Mouse (Mus musculus) thymus, adult 18-20 months (tissue): ENCODE measurements at regions not wholly inside any gene's neighbourhood (a gene's known extent, or its start where the extent isn't known, plus 50 kb on each side); places are given as distances from the start of the nearest gene placed in this dataset.

Experiments used
- DNase-seq, 2 experiments: peaks; one replicate each; pipeline ENCODE4 v3.0.0; 2022; ENCODE audit warnings: mixed read lengths in 2 of 2

DNA sequence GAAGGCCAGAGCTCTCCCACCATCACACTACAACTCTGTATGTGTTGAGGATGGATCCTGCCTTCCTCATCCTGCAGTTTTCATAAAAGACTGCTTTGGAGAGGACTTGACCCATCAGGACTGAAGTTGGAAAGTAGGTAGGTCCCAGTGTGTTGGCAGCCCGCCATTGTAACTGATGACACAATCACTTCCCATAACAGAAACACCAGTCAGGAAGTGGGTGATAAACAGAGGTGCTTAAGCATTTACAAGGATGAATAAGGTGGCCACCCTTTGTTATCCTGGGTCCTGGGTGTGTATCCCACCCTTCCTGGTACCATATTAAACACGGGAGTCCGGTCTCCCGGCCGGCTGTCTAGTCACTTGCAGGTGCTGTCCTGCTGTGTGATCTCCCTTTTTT lies 118.3 kb downstream of the Snx10 start:
- no peak for DNase-seq

DNA sequence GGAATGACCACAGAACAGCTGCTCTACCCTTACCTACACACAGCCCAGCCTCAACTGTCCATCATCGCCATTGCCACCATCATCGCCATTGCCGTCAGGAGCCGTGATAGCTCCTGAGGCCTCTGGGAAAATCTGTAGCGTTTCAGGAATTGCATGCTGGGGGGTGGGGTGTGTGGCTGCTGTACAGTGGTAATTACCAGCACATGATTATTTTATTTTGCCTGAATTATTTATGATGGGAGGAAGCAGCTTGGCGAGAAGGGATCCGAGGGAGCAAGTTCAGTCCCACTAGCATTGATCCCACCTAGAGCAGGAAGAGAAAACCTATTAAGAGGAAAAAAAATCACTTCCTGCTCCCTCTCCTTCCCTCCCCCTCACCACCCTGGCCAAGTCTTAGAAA lies 125.1 kb downstream of the Snx10 start:
- no peak for DNase-seq

DNA sequence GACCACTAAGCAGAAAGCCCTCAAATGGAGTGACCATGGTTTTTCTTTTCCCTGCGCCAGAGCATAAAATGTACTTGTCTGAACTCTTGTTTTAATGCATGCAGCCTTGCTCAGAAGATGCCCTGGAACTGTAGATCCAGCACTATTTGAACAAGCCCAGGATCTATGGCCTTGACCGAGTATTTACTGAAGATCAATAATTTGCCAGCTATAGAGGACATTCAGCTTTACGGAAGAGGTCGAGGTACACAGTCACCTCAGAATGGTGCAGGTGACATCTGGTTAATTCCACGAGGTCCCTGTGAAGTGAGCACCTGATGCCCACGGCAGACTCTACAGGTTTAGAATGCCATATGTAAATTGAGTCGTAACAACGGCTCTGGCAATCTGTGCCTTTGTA lies 130.1 kb downstream of the Snx10 start:
- DNase-seq, result no peak

DNA sequence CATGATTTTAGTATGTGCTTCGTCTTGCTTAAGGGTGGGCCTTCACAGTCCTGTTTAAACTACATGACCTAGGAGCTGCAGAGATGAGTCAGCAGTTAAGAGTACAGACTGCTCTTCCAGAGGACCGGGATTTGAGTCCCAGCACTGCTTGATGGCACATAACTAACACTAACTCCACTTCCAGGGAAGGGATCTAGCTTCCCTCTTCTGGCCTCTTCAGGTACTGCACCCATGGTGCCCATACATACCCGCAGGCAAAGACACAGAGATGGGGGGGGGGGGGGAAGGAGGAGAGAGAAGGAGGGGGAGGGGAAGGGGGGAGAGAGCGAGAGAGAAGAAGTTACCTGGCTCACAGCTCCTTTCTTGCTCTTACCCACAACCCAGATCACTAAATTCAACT lies 131.3 kb downstream of the Snx10 start:
- no peak for DNase-seq

DNA sequence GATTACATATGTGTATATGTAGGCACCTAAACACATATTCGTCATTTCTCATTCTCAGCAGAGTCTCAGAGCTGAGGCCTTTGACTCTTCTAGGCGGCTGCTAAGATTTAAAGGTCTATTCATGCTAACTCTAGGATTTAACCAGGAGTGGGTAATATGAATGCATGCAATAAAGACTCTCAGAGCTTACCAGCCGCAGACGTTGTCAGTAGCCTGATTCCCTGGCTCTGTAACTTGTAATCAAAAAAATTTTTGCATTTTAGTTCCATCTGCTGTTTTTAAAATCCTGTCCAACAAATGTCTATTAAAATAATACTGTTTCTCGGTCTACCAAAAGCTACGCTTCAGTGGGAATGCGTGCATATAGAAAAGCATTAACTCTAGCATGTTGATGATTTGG lies 132.4 kb downstream of the Snx10 start:
- no peak for DNase-seq

DNA sequence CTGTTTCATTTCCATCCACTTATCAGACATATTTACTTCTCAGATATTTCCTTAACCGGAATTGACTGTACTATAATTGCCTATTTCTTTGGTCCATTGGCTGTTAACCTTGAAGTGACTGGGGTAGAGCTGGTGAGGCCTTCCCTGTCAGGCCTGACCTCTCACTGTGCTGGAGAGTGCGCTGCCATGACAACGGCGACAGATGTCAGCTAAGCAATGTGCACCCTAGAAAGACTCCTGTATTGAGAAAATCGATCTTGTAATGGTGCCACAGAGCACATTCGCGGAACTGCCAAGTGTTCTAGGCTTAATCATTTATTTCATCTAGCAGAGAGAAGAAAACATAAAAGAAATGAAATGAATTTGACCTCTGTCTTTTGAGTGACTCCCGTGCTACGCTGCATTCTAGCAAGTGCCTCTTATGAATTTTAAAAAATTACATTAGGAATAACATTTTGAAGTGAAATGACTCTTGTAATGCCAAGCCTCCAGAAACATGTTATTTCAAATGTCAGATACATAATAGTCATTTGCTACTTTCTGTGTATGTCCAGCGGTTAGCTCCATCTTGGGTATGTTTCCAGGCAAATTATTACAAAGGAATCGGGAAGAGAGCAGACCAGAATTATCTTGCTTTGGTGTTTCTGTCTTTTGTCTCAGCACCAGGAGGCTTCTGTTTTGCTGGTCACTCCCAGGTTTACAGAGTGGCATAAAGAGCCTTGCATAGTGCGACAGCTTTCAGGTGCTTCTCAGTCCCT lies 133.4 kb downstream of the Snx10 start:
- DNase-seq, result no peak

DNA sequence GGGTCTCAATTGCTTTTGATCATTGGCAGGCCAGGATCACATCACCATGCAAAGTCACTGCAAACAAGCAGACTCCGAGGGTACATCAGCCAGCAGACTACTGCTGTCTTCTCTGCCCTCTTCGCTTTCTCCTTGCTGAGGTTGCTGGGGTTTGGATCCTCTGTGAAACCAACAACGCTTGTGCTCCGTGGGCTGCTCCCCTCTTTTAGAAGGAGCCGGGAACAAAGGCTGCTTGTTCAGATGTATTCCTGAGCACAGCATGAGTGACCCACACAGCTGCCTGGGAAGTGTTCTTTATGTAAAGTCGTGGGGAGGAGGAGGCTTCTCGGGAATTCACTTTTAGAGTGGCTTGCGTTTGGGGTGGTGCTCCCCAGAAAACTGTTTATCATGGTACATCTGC lies 134.7 kb downstream of the Snx10 start:
- no peak for DNase-seq

DNA sequence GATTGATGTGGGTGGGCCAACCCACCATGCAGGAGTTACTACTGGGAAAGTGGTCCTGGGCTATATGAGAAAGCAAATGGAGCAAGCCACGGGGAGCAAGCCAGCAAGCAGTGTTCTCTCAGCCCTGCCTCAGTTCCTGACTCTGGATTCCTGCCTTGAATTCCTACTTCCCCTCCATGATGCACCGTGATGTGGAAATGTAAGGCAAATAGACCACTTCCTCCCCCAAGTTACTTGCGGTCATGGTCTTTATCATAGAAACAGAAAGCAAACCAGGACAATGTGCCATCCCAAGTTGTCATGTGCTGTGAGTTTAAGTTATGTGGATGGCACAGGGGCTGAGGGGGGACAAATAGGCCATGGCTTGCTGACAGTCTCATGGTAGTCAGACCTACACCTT lies 139.5 kb downstream of the Snx10 start:
- DNase-seq, result no peak

DNA sequence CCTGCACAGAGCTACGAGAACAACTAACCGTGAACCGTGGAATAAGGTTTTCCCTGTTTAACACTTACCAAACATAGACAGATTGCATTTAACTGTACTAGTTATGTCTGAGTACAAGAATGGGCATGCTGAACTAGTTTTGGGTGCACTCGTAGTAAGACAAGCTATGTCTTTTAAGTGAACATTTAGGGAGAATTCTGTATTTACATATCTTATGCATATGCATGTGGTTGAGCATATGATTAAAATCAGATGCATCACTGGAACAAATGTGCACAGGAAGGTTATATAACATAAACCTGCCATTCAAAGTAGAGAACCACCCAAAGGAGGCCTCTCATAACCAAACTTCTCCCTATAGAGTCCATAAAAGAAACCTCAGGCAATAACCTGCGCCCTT lies 140.3 kb downstream of the Snx10 start:
- no peak for DNase-seq

DNA sequence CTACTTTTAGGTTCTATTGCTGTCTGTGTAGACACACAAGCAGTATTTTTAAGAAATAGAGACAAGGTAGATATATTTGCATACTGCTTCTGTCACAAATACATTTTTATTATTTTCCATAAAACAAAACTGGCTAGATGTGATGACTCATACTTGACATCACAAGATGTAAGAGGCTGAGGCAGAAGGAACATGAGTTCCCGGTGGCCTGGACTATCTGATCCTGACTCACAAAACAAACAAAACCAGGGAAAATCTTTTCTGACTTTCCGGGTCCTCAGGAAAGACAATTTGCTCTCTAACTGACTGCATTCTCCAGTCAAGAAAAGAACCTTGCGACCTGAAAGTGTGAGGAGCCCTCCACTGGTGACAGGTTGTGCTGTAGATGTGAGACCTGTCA lies 143.3 kb downstream of the Snx10 start:
- DNase-seq, result no peak

DNA sequence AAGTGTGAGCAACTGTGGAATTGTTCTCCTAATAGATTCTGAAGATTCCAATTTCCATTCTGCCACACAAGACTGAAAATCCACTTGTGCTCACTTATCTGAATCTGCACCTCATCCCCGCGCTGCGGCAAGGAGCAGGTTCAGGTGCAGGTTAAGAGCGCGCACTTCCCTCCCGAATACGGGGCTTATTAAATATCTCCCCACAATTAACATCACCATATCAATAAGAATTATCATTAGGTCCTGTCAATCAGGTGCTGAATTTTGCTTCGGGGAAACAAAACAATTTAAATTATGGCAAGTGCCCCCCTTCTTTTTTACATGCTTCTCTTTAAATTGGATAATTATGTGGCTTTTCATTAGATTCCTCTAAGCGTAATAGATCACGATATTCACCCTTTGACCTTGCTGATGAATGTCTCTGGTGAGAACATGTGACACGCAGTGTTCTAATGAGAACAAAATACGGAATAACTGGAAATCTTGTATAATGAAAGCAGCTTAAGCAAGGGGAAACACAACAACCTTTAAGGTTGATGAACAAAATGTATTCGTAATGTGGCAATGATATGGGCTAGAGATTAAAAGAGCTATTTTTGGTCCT lies 151.7 kb downstream of the Snx10 start:
- no peak for DNase-seq

DNA sequence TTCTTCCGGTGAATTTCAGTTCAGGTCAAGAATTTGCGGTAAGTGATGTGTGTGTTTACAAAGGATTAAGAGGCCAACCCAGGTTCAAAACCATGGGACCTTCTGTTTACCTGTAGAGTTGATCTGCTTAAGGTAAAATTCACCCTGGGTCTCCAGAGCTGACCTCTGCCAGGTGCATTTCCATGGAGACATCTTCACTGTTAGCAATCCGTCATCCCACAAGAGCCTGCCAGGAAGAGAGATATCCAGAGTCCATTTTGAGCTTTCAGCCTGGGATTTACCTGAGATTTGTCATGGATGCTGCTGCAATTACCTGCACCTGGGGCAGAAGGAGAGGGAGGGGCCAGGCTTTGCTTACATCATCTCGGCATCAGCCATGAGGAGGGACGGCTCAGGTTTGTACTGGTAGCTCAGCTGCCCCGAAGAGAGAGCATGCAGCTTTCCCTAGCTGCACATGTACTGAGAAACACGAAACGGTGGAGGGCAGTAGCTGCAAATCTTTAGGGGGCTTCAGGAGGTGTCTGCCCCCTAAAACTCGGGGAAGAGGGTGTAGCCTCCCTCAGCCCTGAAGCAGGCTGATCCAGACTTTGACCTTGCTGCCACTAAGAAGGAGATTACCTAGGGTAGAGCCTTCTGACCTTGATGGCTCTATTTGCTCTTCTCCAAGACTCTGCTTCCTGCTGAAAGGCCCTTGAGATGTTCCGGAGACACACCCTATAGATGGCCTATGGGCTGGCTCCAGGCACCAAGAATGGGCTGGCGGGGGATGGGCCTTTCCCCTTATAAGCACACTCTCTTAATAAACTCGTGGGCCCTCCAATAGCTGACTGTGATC lies 153.7 kb downstream of the Snx10 start:
- DNase-seq, result no peak

DNA sequence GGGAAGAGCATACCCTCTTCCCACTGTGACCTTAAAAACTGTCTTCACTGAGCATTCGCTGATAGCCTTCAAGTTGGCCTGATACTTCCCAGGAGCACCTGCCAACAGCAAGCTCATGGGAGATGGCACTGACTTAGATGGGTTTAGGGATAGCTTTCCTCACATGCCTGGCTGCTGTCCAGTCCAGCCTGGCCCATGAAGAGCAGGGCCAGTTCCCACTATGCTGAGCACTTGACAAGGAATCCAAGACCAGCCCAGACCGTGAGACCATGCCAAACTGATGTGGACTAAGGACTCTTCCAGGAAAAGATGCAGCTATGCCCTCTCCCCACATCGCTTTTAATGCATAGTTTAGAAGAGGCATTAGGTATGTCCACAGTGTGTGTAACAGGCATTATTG lies 155.0 kb downstream of the Snx10 start:
- no peak for DNase-seq

DNA sequence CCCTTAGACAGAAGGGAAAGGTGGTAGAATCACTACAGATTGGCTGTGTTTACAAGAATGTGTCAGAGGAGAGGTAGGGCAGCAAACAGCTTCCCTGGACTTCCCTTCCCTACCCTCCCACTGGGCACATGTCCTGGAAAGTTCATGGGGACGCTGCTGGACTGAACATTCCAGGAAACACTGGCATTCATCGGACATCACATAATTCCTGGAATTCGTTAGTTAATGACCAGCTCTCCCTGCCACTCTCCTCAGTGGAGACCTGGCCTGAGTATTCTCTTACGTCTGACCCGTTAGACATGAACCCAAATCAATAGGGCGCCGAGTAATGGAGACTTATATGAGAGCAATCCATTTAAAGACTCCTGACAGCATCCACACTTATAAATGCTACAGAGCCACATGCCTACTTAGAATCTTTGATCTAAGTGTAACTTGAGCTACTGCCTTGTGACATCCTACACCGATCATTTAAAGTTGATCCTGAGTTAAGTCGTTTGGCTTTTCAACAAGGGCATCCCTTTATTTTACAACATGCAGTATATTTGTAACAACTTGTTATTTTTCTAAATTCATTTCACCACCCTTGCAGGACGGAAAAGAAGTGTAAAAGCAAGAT lies 156.6 kb downstream of the Snx10 start:
- DNase-seq, result no peak

DNA sequence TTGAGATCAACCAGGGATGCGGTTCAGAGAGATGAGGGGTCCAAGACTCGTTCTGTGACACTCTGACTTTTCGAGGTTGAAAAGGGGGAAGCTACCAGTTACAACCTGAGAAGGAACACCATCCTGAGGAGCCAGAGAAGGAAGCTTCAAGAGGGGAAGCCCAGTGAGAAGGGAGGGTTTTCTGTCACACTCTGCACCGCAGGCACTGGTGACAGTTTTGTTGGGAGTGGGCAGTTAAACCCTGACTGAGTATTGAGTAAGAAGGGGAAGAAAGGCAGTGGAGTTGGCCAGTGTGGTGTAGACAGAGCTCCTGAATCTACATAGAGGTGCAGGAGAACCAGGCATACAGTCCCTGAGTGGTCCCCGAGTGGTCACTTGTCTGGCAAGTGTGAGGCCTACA lies 159.4 kb downstream of the Snx10 start:
- DNase-seq, result no peak

DNA sequence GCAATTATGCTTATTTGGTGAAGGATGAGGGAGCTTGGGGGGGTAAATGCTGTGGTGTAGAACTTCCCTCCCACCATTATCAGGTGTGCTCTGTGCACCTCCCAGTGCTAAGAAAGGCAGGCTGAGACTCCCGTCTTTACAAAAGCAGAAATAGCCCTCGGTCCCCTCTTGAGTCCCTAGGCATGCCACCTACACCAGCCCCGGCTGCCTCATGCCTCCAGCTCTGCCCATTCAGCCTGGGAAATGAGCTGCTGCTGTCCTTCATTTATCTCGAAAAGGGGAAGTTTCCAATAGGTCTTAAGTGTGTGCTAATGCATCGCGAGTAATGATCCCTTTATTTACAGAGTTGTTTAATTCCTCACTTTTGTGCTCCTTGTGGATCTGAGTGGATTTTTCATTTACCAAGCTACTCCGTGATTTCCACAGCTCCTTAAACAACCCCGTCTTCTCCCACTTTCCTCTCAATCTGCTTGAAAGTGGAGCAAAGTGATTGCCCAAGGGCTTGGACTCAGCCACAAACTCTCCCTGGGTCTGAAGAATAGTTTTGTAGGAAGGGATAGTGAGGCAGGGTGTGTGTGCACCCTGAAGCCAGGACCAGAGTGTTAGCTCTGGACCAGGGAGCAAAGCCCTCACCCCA lies 162.1 kb downstream of the Snx10 start:
- no peak for DNase-seq

DNA sequence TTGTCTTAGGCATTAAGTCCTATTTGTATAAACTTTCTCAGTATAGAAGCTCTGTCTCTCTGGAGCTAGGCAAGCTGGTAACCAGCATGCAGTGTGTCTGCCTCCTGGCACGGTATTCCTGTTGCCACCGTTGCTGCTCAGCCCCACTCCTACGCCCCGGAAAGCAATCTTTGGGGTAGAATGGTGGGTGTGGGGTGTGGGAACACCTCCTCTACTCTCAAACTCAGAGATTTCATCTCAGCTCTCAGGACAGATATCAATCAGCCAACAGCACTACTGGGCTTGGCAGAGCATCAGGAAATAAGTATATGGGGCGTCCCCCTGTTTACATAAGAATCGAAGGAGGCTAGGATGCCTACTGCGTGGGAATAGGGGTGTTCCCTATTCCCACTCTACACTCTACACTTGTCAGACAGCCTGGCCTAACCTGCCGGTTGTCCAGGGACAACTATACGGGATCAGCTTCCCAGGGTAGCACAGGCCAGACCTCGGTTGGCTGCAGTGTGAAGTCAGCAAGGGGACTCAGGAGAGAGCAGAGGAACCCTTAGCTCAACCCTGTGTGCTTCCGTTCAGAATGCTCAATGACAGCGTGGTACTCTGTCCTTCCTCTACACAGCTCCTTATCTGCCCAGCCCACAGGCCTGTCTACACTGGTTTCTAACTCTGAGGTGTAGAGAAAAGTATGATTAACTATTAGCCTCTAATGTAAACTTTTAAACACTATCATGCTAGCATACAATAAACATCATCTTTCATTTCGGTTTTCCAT lies 167.3 kb downstream of the Snx10 start:
- DNase-seq, result no peak

DNA sequence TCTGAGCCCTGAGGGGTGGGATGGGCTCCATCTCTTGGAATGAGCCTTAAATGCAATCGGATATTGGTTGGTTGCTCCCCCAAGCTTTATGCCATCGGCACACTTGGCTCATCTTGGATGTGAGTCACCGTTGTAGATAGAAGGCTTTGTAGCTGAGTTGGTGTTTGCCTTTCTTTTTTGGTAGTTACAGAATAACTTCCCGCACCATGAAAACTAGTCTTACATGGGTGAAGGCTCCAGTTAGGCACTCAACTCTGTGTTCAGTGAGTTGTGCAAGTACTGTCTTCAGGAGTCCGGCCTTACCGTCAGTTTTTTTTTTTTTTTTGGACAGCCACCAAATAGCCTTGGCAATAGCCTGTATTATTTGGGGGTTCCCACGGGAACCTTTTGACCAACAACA lies 170.3 kb downstream of the Snx10 start:
- DNase-seq, result no peak

DNA sequence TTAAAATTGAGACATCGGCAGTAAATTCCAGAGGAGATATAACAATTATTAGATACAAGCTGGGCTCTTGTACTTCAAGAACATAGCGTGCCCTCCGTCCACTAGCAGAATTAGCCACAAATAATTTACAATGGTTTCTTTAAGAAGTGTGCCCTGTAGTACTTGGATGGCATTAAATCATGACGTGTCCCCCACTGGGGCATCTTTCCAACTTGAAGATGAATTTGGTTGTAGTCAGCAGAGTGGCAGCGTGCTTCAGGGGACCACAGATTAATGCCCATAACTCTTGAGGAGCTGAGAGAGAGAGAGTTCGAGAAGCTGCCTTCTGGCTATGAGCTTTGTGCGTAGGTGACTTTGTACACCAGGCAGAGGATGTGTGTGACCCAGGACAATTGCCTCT lies 172.7 kb downstream of the Snx10 start:
- DNase-seq, result no peak

DNA sequence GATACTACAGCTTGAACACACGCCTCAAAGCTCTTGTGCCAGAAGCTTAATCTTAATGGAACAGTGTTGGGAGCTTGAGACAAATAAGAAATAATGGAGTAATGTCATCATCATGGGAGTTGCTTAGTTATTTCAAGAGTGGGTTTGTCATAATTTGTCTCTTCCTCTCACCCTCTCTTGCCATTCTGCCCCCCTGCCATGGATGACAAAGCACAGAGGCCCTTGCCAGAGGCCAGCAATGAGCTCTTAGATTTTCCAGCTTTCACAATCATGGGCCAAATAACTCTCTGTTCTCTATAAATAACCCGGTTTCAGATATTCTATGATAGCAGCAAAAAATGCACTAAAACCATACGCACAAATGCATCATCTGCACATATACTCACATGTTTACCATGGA lies 174.1 kb downstream of the Snx10 start:
- no peak for DNase-seq

DNA sequence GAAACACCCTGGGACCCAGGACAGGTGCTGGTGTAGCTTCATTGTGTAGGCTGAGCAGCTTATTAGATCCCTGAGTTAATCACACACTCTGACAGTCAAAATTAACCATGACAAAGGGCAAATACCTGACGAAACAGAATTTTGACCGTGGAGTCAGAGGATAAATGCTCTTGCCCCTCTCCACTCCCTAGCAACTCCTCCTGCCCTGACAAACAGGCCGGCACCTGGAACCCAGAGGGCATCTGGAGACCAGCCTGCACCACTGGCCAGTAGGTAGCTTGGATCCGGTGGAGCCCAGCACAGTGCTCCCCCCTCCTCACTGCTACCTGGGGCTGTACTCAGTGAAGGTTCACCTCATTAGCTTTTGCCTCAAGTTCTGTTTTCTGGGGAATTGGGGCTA lies 174.5 kb downstream of the Snx10 start:
- no peak for DNase-seq

DNA sequence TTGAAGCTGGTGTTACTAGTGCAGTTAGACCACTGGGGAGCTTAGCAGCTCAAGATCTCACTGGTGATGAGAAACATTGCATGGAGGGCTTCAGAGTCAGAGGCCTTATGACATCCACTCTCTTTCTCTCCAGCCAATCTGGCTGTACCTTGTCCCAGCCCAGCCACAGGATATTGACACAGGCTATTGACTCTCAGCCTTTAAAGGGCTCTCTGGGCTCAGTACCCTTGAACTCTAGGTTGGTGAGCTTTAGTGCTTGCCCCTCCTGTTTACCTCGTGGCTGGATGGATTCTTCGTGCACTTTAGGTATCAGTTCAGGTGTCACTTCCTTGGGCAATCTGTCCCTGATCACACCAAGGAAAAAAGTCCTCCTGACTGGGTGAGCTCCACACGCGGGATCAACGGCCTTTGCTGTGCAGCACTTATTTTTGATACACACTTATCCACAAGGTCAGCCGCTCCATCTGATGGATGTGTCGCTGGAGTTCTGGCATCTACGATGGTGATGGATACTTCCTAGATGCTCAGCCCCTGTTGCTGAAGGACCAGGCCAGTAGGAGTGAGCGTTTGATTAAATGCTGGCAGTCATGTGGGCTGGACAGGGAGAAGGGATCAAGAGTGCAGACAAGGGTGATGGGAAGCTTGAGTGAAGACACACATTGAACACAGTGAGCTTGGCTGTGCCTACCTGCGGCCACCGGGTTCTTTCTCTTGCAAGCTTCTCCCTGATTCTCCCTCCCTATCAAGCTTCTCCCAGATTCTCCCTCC lies 177.7 kb downstream of the Snx10 start:
- DNase-seq, result no peak
